Comparison of ENCODE assay signal across 16 mouse cellular contexts in the genomic region with DNA sequence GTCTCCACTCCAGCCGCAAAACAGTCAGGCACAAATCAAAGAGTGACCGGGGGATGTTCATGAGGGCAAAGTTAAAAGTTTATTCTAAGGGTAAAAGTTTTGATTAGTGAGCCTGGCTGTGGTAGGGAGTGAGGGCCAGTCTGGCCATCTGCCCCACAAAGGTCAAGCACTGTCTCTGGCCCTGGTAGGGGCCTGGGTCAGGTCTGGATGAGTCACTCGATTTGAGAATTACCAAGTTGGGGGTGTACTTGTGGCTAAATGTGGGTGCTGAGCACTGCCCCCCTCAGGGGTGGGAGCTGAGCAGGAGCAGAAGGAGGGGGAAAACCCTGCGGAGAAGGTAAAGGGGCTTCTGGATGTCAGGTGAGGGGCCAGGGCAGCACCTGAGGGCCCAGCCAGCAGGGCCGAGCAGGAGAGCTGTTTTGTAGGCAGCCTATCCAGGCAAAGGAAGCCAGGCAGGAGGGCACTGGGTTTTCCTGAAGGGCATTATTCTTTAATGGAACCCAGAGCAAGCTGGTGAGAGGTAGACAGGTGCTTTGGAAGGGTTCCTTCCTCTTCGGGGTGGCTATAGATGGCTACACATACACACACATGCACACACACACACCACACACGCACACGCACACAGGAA. TPM values are rescaled to one million over a fixed set of nuclear protein-coding genes. Genes with fewer than 3 reads are reported as not detected.
A peak's percentile ranks its signal among the peaks of the same experiment; 100 is the strongest.
DNase-seq lines count a peak whose midpoint lies in the region; ATAC-seq lines count a peak whose summit lies in the region.
"Had no signal": no experiment of that assay in that cellular context is flagged by ENCODE, and none has a peak within 500 bp of the region (broad histone marks: within the 10 kb centered on the region; RNA-seq: fewer than 3 reads in every experiment).

No protein-coding gene starts in this region.

- peak overlapping the region; percentile 38; the same call in 1 of the 2 replicates for H3K9ac ChIP-seq in heart, embryonic 13.5 days
- no peak overlapping the region for H3K9ac ChIP-seq in midbrain, embryonic 11.5 days (ENCODE audit: low read length)
- no peak overlapping the region for H3K9ac ChIP-seq in midbrain, embryonic 14.5 days (replicated peaks; ENCODE audit: low read length)
- H3K9ac ChIP-seq: embryonic facial prominence, embryonic 15.5 days; hindbrain, embryonic 14.5 days; kidney, embryonic 15.5 days; liver, embryonic 14.5 days had no signal

- H3K9me3 ChIP-seq in heart, embryonic 13.5 days: no peaks in the 10 kb centered on the region
- H3K9me3 ChIP-seq in midbrain, embryonic 11.5 days (ENCODE audit: control insufficient read depth, low read length): no peaks in the 10 kb centered on the region
- H3K9me3 ChIP-seq in midbrain, embryonic 14.5 days (ENCODE audit: control insufficient read depth, low read length): no peaks in the 10 kb centered on the region
- H3K9me3 ChIP-seq: embryonic facial prominence, embryonic 15.5 days; kidney, embryonic 15.5 days; midbrain, embryonic 10.5 days had no signal

- no peaks in the 10 kb centered on the region; the same call in 1 of the 2 replicates for H3K36me3 ChIP-seq in heart, embryonic 13.5 days
- no peaks in the 10 kb centered on the region for H3K36me3 ChIP-seq in midbrain, embryonic 11.5 days (ENCODE audit: control insufficient read depth, insufficient read depth, low read length)
- H3K36me3 ChIP-seq in midbrain, embryonic 14.5 days (ENCODE audit: control insufficient read depth, insufficient read depth, low read length): no peaks in the 10 kb centered on the region
- H3K36me3 ChIP-seq: embryonic facial prominence, embryonic 15.5 days; kidney, embryonic 15.5 days; midbrain, embryonic 10.5 days had no signal

- 66% methylated on average over 8 of the region's 8 CpGs for WGBS in heart, embryonic 13.5 days
- 86% methylated on average over 8 of the region's 8 CpGs for WGBS in midbrain, embryonic 11.5 days
- WGBS in midbrain, embryonic 14.5 days: 82% methylated on average over 8 of the region's 8 CpGs

- H3K4me2 ChIP-seq in heart, embryonic 13.5 days: 0 out of 2 replicates have a peak overlapping the region, but pooled peaks have one; percentile 38
- no peak overlapping the region for H3K4me2 ChIP-seq in midbrain, embryonic 11.5 days
- H3K4me2 ChIP-seq in midbrain, embryonic 14.5 days (ENCODE audit: low read length): no peak overlapping the region
- H3K4me2 ChIP-seq: embryonic facial prominence, embryonic 15.5 days; hindbrain, embryonic 14.5 days; kidney, embryonic 15.5 days had no signal

- peaks cover 72% of the 10 kb centered on the region for H3K4me1 ChIP-seq in heart, embryonic 13.5 days
- H3K4me1 ChIP-seq in midbrain, embryonic 11.5 days (ENCODE audit: control insufficient read depth, insufficient read depth, low read length): peaks cover 11% of the 10 kb centered on the region
- H3K4me1 ChIP-seq in midbrain, embryonic 14.5 days (ENCODE audit: control insufficient read depth, insufficient read depth, low read length): peaks cover 13% of the 10 kb centered on the region

- peak; percentile 20 for DNase-seq in cerebellum, adult 9-10 months
- DNase-seq in cerebellum, postnatal 25 days: no peak
- no peak for DNase-seq in heart, adult 18-20 months
- peak; percentile 51 for DNase-seq in midbrain, embryonic 11.5 days (ENCODE audit: low spot score, missing footprints)
- no peak for DNase-seq in midbrain, embryonic 14.5 days
- no peak for DNase-seq in layer of hippocampus, postnatal 25 days (ENCODE audit: extremely low spot score in 1 of 2, low spot score in 1 of 2)
- DNase-seq: retina, postnatal 1 day; thymus, postnatal 14 days had no signal

- no peak overlapping the region for H3K4me3 ChIP-seq in heart, embryonic 13.5 days
- H3K4me3 ChIP-seq in midbrain, embryonic 11.5 days (ENCODE audit: low read depth, low read length): no peak overlapping the region
- H3K4me3 ChIP-seq in midbrain, embryonic 14.5 days (replicated peaks; ENCODE audit: low read depth, low read length): no peak overlapping the region
- H3K4me3 ChIP-seq: embryonic facial prominence, embryonic 15.5 days; kidney, embryonic 15.5 days; midbrain, embryonic 10.5 days had no signal

- no peak for ATAC-seq in heart, embryonic 13.5 days (ENCODE audit: extremely low read depth, insufficient number of reproducible peaks, low FRiP score, low TSS enrichment)
- ATAC-seq in midbrain, embryonic 11.5 days (ENCODE audit: low FRiP score): no peak
- ATAC-seq in midbrain, embryonic 14.5 days (ENCODE audit: low FRiP score, low TSS enrichment): no peak

- H3K27ac ChIP-seq in heart, embryonic 13.5 days (replicated peaks): peak overlapping the region; percentile 95
- no peak overlapping the region for H3K27ac ChIP-seq in midbrain, embryonic 11.5 days (ENCODE audit: low read depth, low read length)
- H3K27ac ChIP-seq in midbrain, embryonic 14.5 days (replicated peaks; ENCODE audit: low read depth, low read length): no peak overlapping the region
- H3K27ac ChIP-seq: embryonic facial prominence, embryonic 15.5 days; hindbrain, embryonic 14.5 days; kidney, embryonic 15.5 days; liver, embryonic 14.5 days; macrophage; midbrain, embryonic 10.5 days had no signal

- H3K27me3 ChIP-seq in heart, embryonic 13.5 days (replicated peaks): peaks cover 26% of the 10 kb centered on the region
- H3K27me3 ChIP-seq in midbrain, embryonic 11.5 days (ENCODE audit: control insufficient read depth, insufficient read depth, low read length): peaks cover 25% of the 10 kb centered on the region
- H3K27me3 ChIP-seq in midbrain, embryonic 14.5 days (ENCODE audit: control insufficient read depth, insufficient read depth, low read length): peaks cover 29% of the 10 kb centered on the region

RNA-seq across cellular contexts. Expression of a gene that starts 29.2 kb away (rescaled TPM):
- polyA plus RNA-seq in heart, embryonic 13.5 days (2015; fragmentation: Nextera tagmentation; extraction: Ambion mirVana): 21.9 and 22.6 TPM in 2 replicates
- 10 to 100 TPM; 44.7 to 51.8 TPM for total RNA-seq in heart, adult 18-20 months (2021)
- 22.6 and 28.4 TPM in 2 replicates for polyA plus RNA-seq in midbrain, embryonic 11.5 days (2014; fragmentation: Nextera tagmentation; extraction: Ambion mirVana)
- polyA plus RNA-seq in midbrain, embryonic 14.5 days (2014; fragmentation: Nextera tagmentation; extraction: Ambion mirVana): 26.6 and 33.9 TPM in 2 replicates
- 10 to 100 TPM; 34.7 to 35.3 TPM for total RNA-seq in layer of hippocampus, postnatal 25 days (2021)

RNA-seq across cellular contexts. Expression of a gene that starts 30.5 kb away (rescaled TPM):
- 28.9 and 29.1 TPM in 2 replicates for polyA plus RNA-seq in heart, embryonic 13.5 days (2015; fragmentation: Nextera tagmentation; extraction: Ambion mirVana)
- 100 to 1,000 TPM; 237 to 244 TPM for total RNA-seq in heart, adult 18-20 months (2021)
- polyA plus RNA-seq in midbrain, embryonic 11.5 days (2014; fragmentation: Nextera tagmentation; extraction: Ambion mirVana): 0.27 and 0.50 TPM in 2 replicates
- polyA plus RNA-seq in midbrain, embryonic 14.5 days (2014; fragmentation: Nextera tagmentation; extraction: Ambion mirVana): 4.7 and 6.6 TPM in 2 replicates
- 10 to 100 TPM in 1 of 2 experiments, 1 to 10 TPM in 1; 9.3 to 11.1 TPM for total RNA-seq in layer of hippocampus, postnatal 25 days (2021)
- polyA plus RNA-seq: C2C12, macrophage had no signal

RNA-seq across cellular contexts. Expression of a gene that starts 48.1 kb away (rescaled TPM):
- polyA plus RNA-seq in heart, embryonic 13.5 days (2015; fragmentation: Nextera tagmentation; extraction: Ambion mirVana): 259 TPM in 2 replicates
- total RNA-seq in heart, adult 18-20 months (2021): 10 to 100 TPM; 58.6 to 66.5 TPM
- 398 and 399 TPM in 2 replicates for polyA plus RNA-seq in midbrain, embryonic 11.5 days (2014; fragmentation: Nextera tagmentation; extraction: Ambion mirVana)
- 40.0 and 65.3 TPM in 2 replicates for polyA plus RNA-seq in midbrain, embryonic 14.5 days (2014; fragmentation: Nextera tagmentation; extraction: Ambion mirVana)
- 1 to 10 TPM; 3.8 to 3.9 TPM for total RNA-seq in layer of hippocampus, postnatal 25 days (2021)

Comparison
In these comparisons a context has a peak if more than half of its experiments do, and no peak if none do; other contexts are left out.
1. DNase-seq: peak in cerebellum, adult 9-10 months (single experiment) and midbrain, embryonic 11.5 days (single experiment); none in cerebellum, postnatal 25 days (0 of 2), heart, adult 18-20 months (0 of 2), midbrain, embryonic 14.5 days (single experiment) and layer of hippocampus, postnatal 25 days (0 of 2).